Mouse (Mus musculus): ENCODE data around the gene Gm13278. TPM values are rescaled to one million over a fixed set of nuclear protein-coding genes. Genes with fewer than 3 reads are reported as not detected.

Gm13278 gene
- polyA plus RNA-seq, 1 experiment: not detected

DNA sequence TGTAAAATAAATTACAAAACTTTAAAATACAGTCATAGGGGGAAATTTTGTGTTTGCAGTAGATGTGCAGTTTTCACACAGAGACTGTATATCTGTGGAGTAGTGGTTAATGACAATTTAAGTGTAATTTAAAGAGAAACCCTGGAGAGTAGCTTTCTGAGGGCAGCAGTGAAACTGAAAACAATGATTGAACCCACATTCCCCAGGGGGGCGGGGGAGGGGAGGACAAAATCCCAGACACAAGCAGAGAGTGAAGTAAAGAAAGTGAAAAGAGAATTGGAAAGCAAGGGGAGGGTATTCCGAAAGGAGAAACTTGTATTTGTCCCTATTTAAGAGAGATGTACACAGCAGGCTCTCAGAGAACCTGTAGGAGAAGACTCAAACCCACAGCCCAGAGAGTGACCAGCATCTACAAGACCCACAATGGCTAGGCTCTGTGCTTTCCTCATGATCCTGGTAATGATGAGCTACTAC is 50.1 kb downstream of the Gm13278 start, which contains the start of gene Ifna4:
TSS of gene Ifna4 (plus strand) at position 424 of the 474 bp plus-strand sequence.
- no peak for TF ChIP-seq MAX (IDR thresholded peaks at IDR 0.05)
- Histone ChIP-seq H3K79me2 (ENCODE audit: control insufficient read depth, insufficient read depth) (no peaks in the 10 kb centered on the region), H3K4me3 (ENCODE audit: insufficient read depth, poor library complexity, severe bottlenecking) (no peak within 1 kb of the TSS), H3K27me3 (ENCODE audit: control insufficient read depth, insufficient read depth, insufficient read length) (peaks cover 4% of the 10 kb centered on the region), H3K79me3 (ENCODE audit: low read depth) (no peaks in the 10 kb centered on the region), H3ac (ENCODE audit: control insufficient read depth, insufficient read length, low read depth) (no peak within 1 kb of the TSS), H3K36me3 (ENCODE audit: control insufficient read depth, insufficient read depth) (no peaks in the 10 kb centered on the region)

Other genes with a start within 250 kb of the Gm13278 start
- not detected for gene Ifna15, start 233.3 kb upstream of the Gm13278 start, polyA plus RNA-seq (2012; fragmentation: generic; extraction: Trizol)
- not detected for gene Ifna14, start 219.8 kb upstream of the Gm13278 start, polyA plus RNA-seq (2012; fragmentation: generic; extraction: Trizol)
- gene Ifna9, start 199.2 kb upstream of the Gm13278 start, polyA plus RNA-seq (2012; fragmentation: generic; extraction: Trizol): not detected
- not detected for gene Ifna12, start 188.2 kb upstream of the Gm13278 start, polyA plus RNA-seq (2012; fragmentation: generic; extraction: Trizol)
- gene C87499, start 157.1 kb upstream of the Gm13278 start, polyA plus RNA-seq (2012; fragmentation: generic; extraction: Trizol): not detected
- gene Ifna13, start 147.1 kb upstream of the Gm13278 start, polyA plus RNA-seq (2012; fragmentation: generic; extraction: Trizol): not detected
- gene Ifna16, start 114.6 kb upstream of the Gm13278 start, polyA plus RNA-seq (2012; fragmentation: generic; extraction: Trizol): not detected
- gene Ifna2, start 107.6 kb upstream of the Gm13278 start, polyA plus RNA-seq (2012; fragmentation: generic; extraction: Trizol): not detected
- not detected for gene Ifnab, start 100.2 kb upstream of the Gm13278 start, polyA plus RNA-seq (2012; fragmentation: generic; extraction: Trizol)
- gene Gm26566, start 69.7 kb upstream of the Gm13278 start, polyA plus RNA-seq (2012; fragmentation: generic; extraction: Trizol): 1.9 TPM
- 11.6 TPM for gene Klhl9, start 69.1 kb upstream of the Gm13278 start, polyA plus RNA-seq (2012; fragmentation: generic; extraction: Trizol)
- not detected for gene Gm13271, start 36.7 kb upstream of the Gm13278 start, polyA plus RNA-seq (2012; fragmentation: generic; extraction: Trizol)
- not detected for gene Gm13283, start 31.4 kb upstream of the Gm13278 start, polyA plus RNA-seq (2012; fragmentation: generic; extraction: Trizol)
- gene Gm13290, start 17.7 kb upstream of the Gm13278 start, polyA plus RNA-seq (2012; fragmentation: generic; extraction: Trizol): 1.3 TPM
- not detected for gene Gm13289, start 14.6 kb upstream of the Gm13278 start, polyA plus RNA-seq (2012; fragmentation: generic; extraction: Trizol)
- not detected for gene Gm13272, start 11.7 kb upstream of the Gm13278 start, polyA plus RNA-seq (2012; fragmentation: generic; extraction: Trizol)
- not detected for gene Ifnz, start 9.4 kb upstream of the Gm13278 start, polyA plus RNA-seq (2012; fragmentation: generic; extraction: Trizol)
- gene Gm13276, start 5.8 kb upstream of the Gm13278 start, polyA plus RNA-seq (2012; fragmentation: generic; extraction: Trizol): 0.92 TPM
- not detected for gene Gm13277, start 2.9 kb upstream of the Gm13278 start, polyA plus RNA-seq (2012; fragmentation: generic; extraction: Trizol)
- 0.42 TPM for gene Gm13275, start 2.9 kb downstream of the Gm13278 start, polyA plus RNA-seq (2012; fragmentation: generic; extraction: Trizol)
- not detected for gene Gm13279, start 5.8 kb downstream of the Gm13278 start, polyA plus RNA-seq (2012; fragmentation: generic; extraction: Trizol)
- gene Gm13285, start 8.1 kb downstream of the Gm13278 start, polyA plus RNA-seq (2012; fragmentation: generic; extraction: Trizol): not detected
- gene Gm13287, start 11.7 kb downstream of the Gm13278 start, polyA plus RNA-seq (2012; fragmentation: generic; extraction: Trizol): 0.42 TPM
- gene Gm13288, start 14.0 kb downstream of the Gm13278 start, polyA plus RNA-seq (2012; fragmentation: generic; extraction: Trizol): 0.18 TPM
- not detected for gene Ifna7, start 24.7 kb downstream of the Gm13278 start, polyA plus RNA-seq (2012; fragmentation: generic; extraction: Trizol)
- not detected for gene Ifna11, start 28.4 kb downstream of the Gm13278 start, polyA plus RNA-seq (2012; fragmentation: generic; extraction: Trizol)
- gene Ifna6, start 35.9 kb downstream of the Gm13278 start, polyA plus RNA-seq (2012; fragmentation: generic; extraction: Trizol): not detected
- not detected for gene Ifna5, start 44.0 kb downstream of the Gm13278 start, polyA plus RNA-seq (2012; fragmentation: generic; extraction: Trizol)
- not detected for gene Ifna4, start 50.3 kb downstream of the Gm13278 start, polyA plus RNA-seq (2012; fragmentation: generic; extraction: Trizol)
- not detected for gene Ifna1, start 58.5 kb downstream of the Gm13278 start, polyA plus RNA-seq (2012; fragmentation: generic; extraction: Trizol)
- not detected for gene Ifne, start 88.7 kb downstream of the Gm13278 start, polyA plus RNA-seq (2012; fragmentation: generic; extraction: Trizol)

Data from C2C12 (cell line).